Mouse (Mus musculus): Measurements from ENCODE around the gene Mtmr12. TPM values are rescaled to one million over a fixed set of nuclear protein-coding genes. Genes with fewer than 3 reads are reported as not detected.

The Mtmr12 gene
- polyA plus RNA-seq, 1 experiment, result 14.4 TPM

DNA sequence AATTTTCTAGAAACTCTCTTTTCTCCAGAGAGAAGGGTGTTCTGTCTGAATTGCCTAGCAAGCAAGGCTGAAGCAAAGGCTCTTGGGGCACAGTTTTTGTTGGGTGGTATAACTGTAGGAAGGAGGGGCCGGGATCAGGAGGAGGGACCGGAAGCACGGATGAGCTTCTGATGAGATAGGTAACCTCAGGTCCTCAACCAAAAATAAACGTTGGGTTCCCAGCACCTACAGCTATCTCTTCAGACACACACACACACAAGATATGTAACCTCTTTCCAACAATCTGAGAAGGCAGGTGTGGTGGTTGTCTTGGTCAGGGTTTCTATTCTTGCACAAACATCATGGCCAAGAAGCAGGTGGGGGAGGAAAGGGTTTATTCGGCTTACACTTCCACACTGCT lies 112.5 kb downstream of the Mtmr12 start:
- no peak for DNase-seq (ENCODE audit: low read depth)
- no peak for TF ChIP-seq POLR2A (IDR thresholded peaks at IDR 0.05; ENCODE audit: borderline replicate concordance, extremely low read depth, insufficient read depth, insufficient read length, poor library complexity, severe bottlenecking)
- TF ChIP-seq CTCF (IDR thresholded peaks at IDR 0.05; ENCODE audit: borderline replicate concordance, extremely low read depth, insufficient read depth, insufficient read length), result no peak

DNA sequence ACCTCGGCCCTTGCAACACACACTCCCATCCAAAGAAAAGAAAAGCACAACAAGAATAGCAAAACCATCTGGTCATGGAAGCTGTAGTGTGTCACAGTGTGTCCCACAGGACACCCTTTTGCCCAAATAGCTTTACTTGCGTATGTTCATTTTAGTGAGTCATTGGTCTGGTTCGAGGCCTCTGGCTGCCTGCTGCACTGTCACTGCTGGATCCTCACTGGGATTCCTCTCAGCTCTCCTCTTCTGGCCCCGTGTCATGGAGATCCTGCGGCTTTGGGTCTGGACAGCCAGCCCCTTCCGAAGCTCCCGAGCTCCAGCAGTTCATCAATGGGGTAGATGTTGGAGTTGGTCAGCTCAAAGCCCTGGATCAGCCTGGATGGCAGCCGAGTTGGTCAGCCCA lies 113.6 kb downstream of the Mtmr12 start:
- no peak for DNase-seq (ENCODE audit: low read depth)
- no peak for TF ChIP-seq POLR2A (IDR thresholded peaks at IDR 0.05; ENCODE audit: borderline replicate concordance, extremely low read depth, insufficient read depth, insufficient read length, poor library complexity, severe bottlenecking)
- TF ChIP-seq CTCF (IDR thresholded peaks at IDR 0.05; ENCODE audit: borderline replicate concordance, extremely low read depth, insufficient read depth, insufficient read length), result no peak

DNA sequence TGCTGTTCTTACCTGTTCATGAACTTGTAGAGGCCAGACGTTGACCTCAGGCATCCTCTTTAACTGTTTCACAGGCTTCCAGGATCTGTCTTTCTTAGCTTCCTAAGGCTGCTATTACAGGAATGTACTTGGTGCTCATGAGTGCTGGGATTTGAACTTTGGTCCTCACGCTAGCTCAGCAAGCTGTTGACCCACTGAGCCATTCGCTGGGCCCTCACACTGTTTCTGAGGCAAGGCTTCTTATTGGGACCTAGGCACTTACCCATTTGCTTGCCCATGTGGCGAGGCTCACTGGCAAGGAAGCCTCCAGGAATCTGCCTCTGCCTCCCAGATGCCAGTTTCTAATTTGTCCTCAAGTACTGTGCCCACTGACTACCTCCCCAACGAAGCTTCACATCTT lies 115.1 kb downstream of the Mtmr12 start:
- no peak for TF ChIP-seq CTCF (IDR thresholded peaks at IDR 0.05; ENCODE audit: borderline replicate concordance, extremely low read depth, insufficient read depth, insufficient read length)
- DNase-seq (ENCODE audit: low read depth), result no peak

DNA sequence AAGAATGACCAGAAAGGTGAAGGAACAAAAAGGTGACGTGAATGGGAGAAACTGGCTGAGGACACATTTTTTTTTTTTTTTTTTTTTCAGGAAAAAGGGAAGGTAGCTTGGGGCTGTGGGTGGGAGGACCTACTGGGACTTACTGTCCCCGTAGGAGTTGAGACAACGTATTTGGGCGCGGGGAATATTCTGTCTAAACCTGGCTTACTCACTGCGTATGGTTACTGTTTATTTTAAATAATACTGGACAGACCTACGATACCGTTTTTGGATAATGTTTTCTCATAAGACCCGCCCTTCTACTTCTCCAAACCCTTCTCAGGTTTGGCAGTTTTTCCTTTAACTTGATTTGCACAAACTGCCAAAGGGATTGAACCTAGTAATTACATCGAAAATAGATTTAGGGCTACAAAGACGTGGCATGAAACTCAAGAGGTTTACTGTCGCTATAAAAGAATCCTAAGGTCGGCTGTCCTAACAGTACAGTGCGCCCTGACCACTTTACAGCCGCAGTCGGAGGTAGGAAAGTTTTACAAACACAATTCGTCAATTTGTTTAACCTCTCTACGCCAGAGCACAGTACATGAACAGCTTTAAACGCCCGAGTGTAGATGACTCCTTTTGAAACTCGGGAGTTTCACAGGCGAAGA lies 115.7 kb downstream of the Mtmr12 start:
- no peak for TF ChIP-seq CTCF (IDR thresholded peaks at IDR 0.05; ENCODE audit: borderline replicate concordance, extremely low read depth, insufficient read depth, insufficient read length)
- no peak for TF ChIP-seq POLR2A (IDR thresholded peaks at IDR 0.05; ENCODE audit: borderline replicate concordance, extremely low read depth, insufficient read depth, insufficient read length, poor library complexity, severe bottlenecking)

GRCm38 (mm10) chr15:12321091-12321787 lies 116.4 kb downstream of the Mtmr12 start, which contains the start of gene Golph3:
TSS of gene Golph3 (plus strand) at chr15:12321450.
- peak; percentile 97 for DNase-seq (ENCODE audit: low read depth)
- TF ChIP-seq CTCF (IDR thresholded peaks at IDR 0.05; ENCODE audit: borderline replicate concordance, extremely low read depth, insufficient read depth, insufficient read length) (no peak), POLR2A (IDR thresholded peaks at IDR 0.05; ENCODE audit: borderline replicate concordance, extremely low read depth, insufficient read depth, insufficient read length, poor library complexity, severe bottlenecking) (peak; percentile 90)

More for the DNA sequence above, 115.7 kb downstream of the Mtmr12 start:
- no peak for DNase-seq (ENCODE audit: low read depth)

DNA sequence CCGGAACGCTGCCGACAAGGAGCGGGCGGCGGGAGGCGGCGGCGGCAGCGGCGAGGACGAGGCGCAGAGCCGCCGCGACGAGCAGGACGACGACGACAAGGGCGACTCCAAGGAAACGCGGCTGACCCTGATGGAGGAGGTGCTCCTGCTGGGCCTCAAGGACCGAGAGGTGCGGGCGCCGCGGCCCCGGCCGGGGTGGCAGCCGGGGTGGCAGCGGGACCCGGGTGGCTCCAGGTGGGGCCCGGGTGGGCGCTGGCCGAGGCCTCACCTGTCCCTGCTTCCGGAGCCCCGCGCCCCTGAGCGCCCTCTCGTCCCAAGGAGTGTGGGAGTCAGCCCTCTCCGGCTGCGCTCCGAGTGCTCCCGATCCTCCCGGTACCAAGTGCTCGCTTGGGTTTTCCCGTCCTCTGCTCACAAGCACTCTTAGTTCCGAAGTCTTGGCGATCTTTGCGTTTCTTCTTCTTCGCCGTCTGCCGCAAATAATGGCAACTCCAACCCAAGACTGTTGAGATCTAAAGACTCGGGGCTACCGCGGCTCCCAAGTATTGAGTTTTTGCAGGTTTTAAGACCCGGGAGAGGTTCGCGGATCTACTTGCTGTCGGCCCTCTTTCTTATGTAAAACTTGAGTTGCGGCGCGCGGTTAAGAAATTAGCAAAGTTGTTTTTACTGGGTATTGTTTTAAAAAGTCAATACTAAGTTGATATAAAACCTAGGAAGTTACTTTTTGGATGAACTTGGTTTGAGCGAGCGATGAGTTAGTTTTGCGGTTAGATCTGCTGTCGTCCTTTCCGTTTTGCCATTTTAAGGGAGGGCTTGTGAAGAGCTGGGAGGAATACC lies 117.2 kb downstream of the Mtmr12 start, which contains the start of gene 1810049J17Rik:
Gene 1810049J17Rik (minus strand): TSS at position 112 of the 834 bp plus-strand sequence.
- DNase-seq (ENCODE audit: low read depth), result peak; percentile 61
- no peak for TF ChIP-seq POLR2A (IDR thresholded peaks at IDR 0.05; ENCODE audit: borderline replicate concordance, extremely low read depth, insufficient read depth, insufficient read length, poor library complexity, severe bottlenecking)
- TF ChIP-seq CTCF (IDR thresholded peaks at IDR 0.05; ENCODE audit: borderline replicate concordance, extremely low read depth, insufficient read depth, insufficient read length), result no peak

- TF ChIP-seq POLR2A (IDR thresholded peaks at IDR 0.05; ENCODE audit: borderline replicate concordance, extremely low read depth, insufficient read depth, insufficient read length, poor library complexity, severe bottlenecking), result no peak
- TF ChIP-seq CTCF (IDR thresholded peaks at IDR 0.05; ENCODE audit: borderline replicate concordance, extremely low read depth, insufficient read depth, insufficient read length), result no peak
- DNase-seq (ENCODE audit: low read depth), result peak; percentile 6
These were observed 118.0 kb downstream of the Mtmr12 start for GRCm38 (mm10) chr15:12322676-12323402.

Other genes starting within 250 kb of the Mtmr12 start
- gene Sub1, start 208.0 kb upstream of the Mtmr12 start, polyA plus RNA-seq (2012; rRNA removed), result 128 and 151 TPM in 2 replicates
- gene Zfr, start 87.2 kb upstream of the Mtmr12 start, polyA plus RNA-seq (2012; rRNA removed), result 96.5 and 125 TPM in 2 replicates
- gene Golph3, start 116.4 kb downstream of the Mtmr12 start, polyA plus RNA-seq (2012; rRNA removed), result 82.7 and 84.0 TPM in 2 replicates
- gene 1810049J17Rik, start 116.9 kb downstream of the Mtmr12 start, polyA plus RNA-seq (2012; rRNA removed), result 0.29 TPM in 1 of 2 replicates, not detected in the other